12 mouse cellular contexts compared by ENCODE assay signal in the genomic region with DNA sequence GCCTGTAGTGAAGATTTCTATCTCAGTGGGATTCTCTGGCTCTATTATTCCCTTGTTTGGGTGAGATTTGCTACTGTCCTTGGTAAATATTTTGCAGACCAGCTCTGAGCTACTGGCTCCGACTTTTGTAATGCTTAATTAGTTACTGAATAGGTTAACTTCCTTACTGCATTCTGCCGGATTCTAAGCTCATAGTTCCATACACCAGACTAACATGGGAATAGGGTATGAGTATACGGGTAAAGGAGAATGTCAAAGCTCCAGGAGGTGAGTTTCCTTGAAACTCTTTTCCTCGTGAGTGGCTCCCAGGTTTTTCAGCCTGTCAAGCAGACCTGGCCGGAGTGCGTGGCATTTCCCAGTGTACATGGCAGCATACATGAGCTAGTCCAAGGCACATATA. TPM values are rescaled to one million over a fixed set of nuclear protein-coding genes. Genes with fewer than 3 reads are reported as not detected.
"Had no signal": no experiment of that assay in that cellular context is flagged by ENCODE, and none has a peak within 500 bp of the region (broad histone marks: within the 10 kb centered on the region; RNA-seq: fewer than 3 reads in every experiment).

No protein-coding gene starts in this region.

RNA-seq across cellular contexts. Expression of a gene that starts 2.8 kb away (rescaled TPM):
- polyA plus RNA-seq: neural tube, embryonic 14.5 days; neural tube, embryonic 15.5 days; small intestine, adult 2 months; spleen, adult 2 months; stomach, embryonic 14.5 days; stomach, embryonic 15.5 days; stomach, embryonic 16.5 days; stomach, postnatal 0 days; testis, adult 2 months; thymus, adult 2 months; thymus, postnatal 0 days; urinary bladder, adult 2 months had no signal

RNA-seq across cellular contexts. Expression of a gene that starts 14.5 kb away (rescaled TPM):
- polyA plus RNA-seq: neural tube, embryonic 14.5 days; neural tube, embryonic 15.5 days; small intestine, adult 2 months; spleen, adult 2 months; stomach, embryonic 14.5 days; stomach, embryonic 15.5 days; stomach, embryonic 16.5 days; stomach, postnatal 0 days; testis, adult 2 months; thymus, adult 2 months; thymus, postnatal 0 days; urinary bladder, adult 2 months had no signal

RNA-seq across cellular contexts. Expression of a gene that starts 23.1 kb away (rescaled TPM):
- polyA plus RNA-seq: neural tube, embryonic 14.5 days; neural tube, embryonic 15.5 days; small intestine, adult 2 months; spleen, adult 2 months; stomach, embryonic 14.5 days; stomach, embryonic 15.5 days; stomach, embryonic 16.5 days; stomach, postnatal 0 days; testis, adult 2 months; thymus, adult 2 months; thymus, postnatal 0 days; urinary bladder, adult 2 months had no signal

RNA-seq across cellular contexts. Expression of a gene that starts 36.9 kb away (rescaled TPM):
- polyA plus RNA-seq: neural tube, embryonic 14.5 days; neural tube, embryonic 15.5 days; small intestine, adult 2 months; spleen, adult 2 months; stomach, embryonic 14.5 days; stomach, embryonic 15.5 days; stomach, embryonic 16.5 days; stomach, postnatal 0 days; testis, adult 2 months; thymus, adult 2 months; thymus, postnatal 0 days; urinary bladder, adult 2 months had no signal

RNA-seq across cellular contexts. Expression of a gene that starts 50.7 kb away (rescaled TPM):
- polyA plus RNA-seq: neural tube, embryonic 14.5 days; neural tube, embryonic 15.5 days; small intestine, adult 2 months; spleen, adult 2 months; stomach, embryonic 14.5 days; stomach, embryonic 15.5 days; stomach, embryonic 16.5 days; stomach, postnatal 0 days; testis, adult 2 months; thymus, adult 2 months; thymus, postnatal 0 days; urinary bladder, adult 2 months had no signal
